Mouse (Mus musculus) midbrain, postnatal 0 days (tissue): ENCODE measurements around the gene Ptgis. TPM values are rescaled to one million over a fixed set of nuclear protein-coding genes. Genes with fewer than 3 reads are reported as not detected.

Experiments used
- ATAC-seq: fragments of 200-750 bp; cut with Nextera tagmentation; 2 replicates; pipeline ENCODE4 v1.8.0; 2017; ENCODE audit warnings: moderate number of reproducible peaks, mild to moderate bottlenecking, moderate TSS enrichment, moderate library complexity; ENCODE audit not compliant: low FRiP score
- DNase-seq: peaks from one replicate; pipeline ENCODE4 v3.0.0-alpha.2; 2015; ENCODE audit warnings: low spot score
- H3K27ac ChIP-seq: fragments of 300-500 bp; sonication (generic); 2 replicates; pipeline ENCODE4 v1.5.1; 2014; ENCODE audit warnings: low read depth, mild to moderate bottlenecking, low read length, mixed read lengths
- H3K27me3 ChIP-seq: fragments of 300-500 bp; sonication (generic); 2 replicates; pipeline ENCODE4 v1.6.1; 2014; ENCODE audit warnings: low read length, control low read depth, mixed read lengths; ENCODE audit not compliant: insufficient read depth
- H3K36me3 ChIP-seq: fragments of 300-500 bp; sonication (generic); 2 replicates; pipeline ENCODE4 v1.6.1; 2014; ENCODE audit warnings: low read length, control low read depth, mixed read lengths; ENCODE audit not compliant: insufficient read depth
- H3K4me1 ChIP-seq: fragments of 300-500 bp; sonication (generic); 2 replicates; pipeline ENCODE4 v1.6.1; 2014; ENCODE audit warnings: mild to moderate bottlenecking, control low read depth, antibody characterized with exemption, low read length, mixed read lengths; ENCODE audit not compliant: insufficient read depth
- H3K4me2 ChIP-seq: fragments of 300-500 bp; sonication (generic); 2 replicates; pipeline ENCODE4 v1.6.1; 2014; ENCODE audit warnings: low read depth, mild to moderate bottlenecking, low read length, mixed read lengths; ENCODE audit not compliant: poor library complexity, severe bottlenecking
- H3K4me3 ChIP-seq: fragments of 300-500 bp; sonication (generic); 2 replicates; pipeline ENCODE4 v1.5.1; 2014; ENCODE audit warnings: low read depth, mild to moderate bottlenecking, low read length, moderate library complexity
- H3K9ac ChIP-seq: fragments of 300-500 bp; sonication (generic); replicated peaks from 2 replicates; pipeline ENCODE4 v1.6.1; 2014; ENCODE audit warnings: mild to moderate bottlenecking, low read length, moderate library complexity, mixed read lengths; ENCODE audit not compliant: poor library complexity, severe bottlenecking
- H3K9me3 ChIP-seq: fragments of 300-500 bp; sonication (generic); 2 replicates; pipeline ENCODE4 v1.6.1; 2016; ENCODE audit warnings: low read length, control low read depth
- CTCF ChIP-seq: IDR thresholded peaks from 2 replicates; pipeline ENCODE4 v1.5.1; 2016; ENCODE audit warnings: antibody characterized with exemption, mild to moderate bottlenecking
- WGBS: fragments of 180-500 bp; shearing (Covaris S2); extraction: QIAGEN DNeasy Blood & Tissue Kit; methylation state at CpG from one replicate; pipeline ENCODE4 v1.1.7; 2014; 5-methylcytosine and 5-hydroxymethylcytosine counted together
- polyA plus RNA-seq: library from polyadenylated mRNA; unstranded; fragments of >200 nt; fragmentation: Nextera tagmentation; extraction: Ambion mirVana; gene quantifications from 2 replicates; pipeline ENCODE4 v1.2.1, GENCODE M21; 2015
- total RNA-seq: library from RNA; depleted of rRNA; stranded (reverse); fragments of >200 nt; gene quantifications from 2 replicates; pipeline ENCODE4 v1.2.3, GENCODE M21; 2014

The Ptgis gene
- total and polyA plus RNA-seq, 2 experiments from 2014 or later = 3.9 to 6.1 TPM

DNA sequence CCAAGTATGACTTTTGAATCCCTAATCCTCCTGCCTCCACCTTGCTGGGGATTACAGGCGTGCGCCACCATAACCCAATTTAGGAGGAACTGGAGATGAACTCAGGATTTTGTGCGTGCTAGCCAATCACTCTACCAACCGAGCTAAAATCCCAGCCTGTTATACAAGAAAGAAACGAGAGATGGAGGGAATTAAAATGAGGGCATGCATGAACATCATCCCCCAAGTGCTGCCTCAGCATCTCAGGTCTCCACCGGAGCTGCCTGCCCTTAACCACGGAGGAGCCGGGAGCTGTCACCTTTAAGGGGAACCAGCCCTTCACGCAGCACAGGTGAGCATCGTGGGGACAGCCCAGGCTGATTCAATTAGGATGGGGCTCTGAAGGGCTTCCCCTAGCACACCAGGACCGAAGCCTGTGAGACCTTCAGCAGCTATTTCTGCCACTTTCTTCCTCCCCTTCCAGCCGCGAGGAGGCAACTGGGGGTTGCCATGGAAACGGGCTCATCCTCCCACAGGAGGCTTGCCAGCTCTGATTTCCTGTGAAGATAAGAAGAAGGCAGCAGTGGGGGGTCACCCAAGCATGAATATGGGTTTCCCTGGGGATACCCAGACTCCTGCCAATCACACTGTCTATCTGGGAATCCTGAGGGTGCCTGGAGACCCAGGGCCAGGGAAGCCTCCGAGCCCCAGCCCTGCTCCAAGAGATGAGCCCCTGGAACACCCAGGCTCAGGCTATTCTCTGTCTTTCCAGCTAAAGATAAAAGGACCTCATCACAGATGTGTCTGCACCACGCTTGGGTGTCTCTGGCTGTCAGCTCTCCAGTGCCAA is 38.7 kb downstream of the Ptgis start:
- H3K4me3 ChIP-seq = no peak overlapping the region
- peak; percentile 36 for TF ChIP-seq CTCF

DNA sequence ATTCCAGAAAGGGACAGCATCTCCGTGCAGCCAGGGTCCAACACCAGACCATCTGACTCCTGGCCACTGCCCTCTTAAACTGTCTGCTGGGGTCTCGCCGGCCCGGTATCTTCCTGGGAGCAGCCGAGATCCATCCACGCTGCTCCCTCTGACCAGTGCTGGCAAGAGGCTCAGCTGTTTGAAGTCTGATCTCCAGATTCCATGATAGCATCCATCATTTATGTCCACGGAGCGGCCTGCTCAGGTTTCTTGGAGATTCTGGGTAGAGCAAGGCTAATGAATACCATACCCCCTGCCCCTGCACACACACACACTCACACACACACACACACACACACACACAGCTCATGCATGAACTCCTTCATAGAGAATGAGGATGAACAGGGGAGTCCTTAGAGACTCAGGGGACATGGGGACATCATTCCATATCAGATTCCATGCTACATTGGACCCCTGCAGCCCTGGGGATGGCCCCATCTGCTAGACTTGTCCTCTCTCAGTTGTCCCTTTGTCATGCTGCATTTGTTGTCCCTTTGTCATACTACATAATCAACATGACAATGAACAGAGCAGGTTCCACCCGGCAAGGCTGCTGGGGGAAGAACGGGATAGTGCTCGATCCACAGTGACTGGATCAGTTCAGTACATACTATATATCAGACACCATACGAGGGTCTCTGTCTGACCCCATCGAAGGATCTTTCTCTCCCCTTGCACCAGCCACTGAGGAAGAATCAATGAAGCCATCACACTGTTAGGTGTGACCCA is 41.6 kb downstream of the Ptgis start:
- TF ChIP-seq CTCF = no peak
- no peak overlapping the region for H3K4me3 ChIP-seq
- DNase-seq = no peak
- no peak overlapping the region for H3K27ac ChIP-seq
- no peaks in the 10 kb centered on the region for H3K9me3 ChIP-seq
- H3K4me1 ChIP-seq = peaks cover 12% of the 10 kb centered on the region
- no peak for ATAC-seq
- H3K4me2 ChIP-seq = no peak overlapping the region
- no peaks in the 10 kb centered on the region for H3K27me3 ChIP-seq
- H3K9ac ChIP-seq = no peak overlapping the region
- H3K36me3 ChIP-seq = no peaks in the 10 kb centered on the region
- WGBS = 58% methylated on average over 13 of the region's 13 CpGs

More for the DNA sequence above, 38.7 kb downstream of the Ptgis start:
- Histone ChIP-seq H3K27me3 (no peaks in the 10 kb centered on the region), H3K27ac (peak overlapping the region; percentile 77), H3K9me3 (no peaks in the 10 kb centered on the region), H3K4me2 (peak overlapping the region; percentile 39), H3K4me1 (peaks cover 12% of the 10 kb centered on the region), H3K9ac (peak overlapping the region; percentile 20; the same call in 1 of the 2 replicates), H3K36me3 (no peaks in the 10 kb centered on the region)
- ATAC-seq = peak; percentile 66; the same call in 1 of the 2 replicates
- WGBS = 9% methylated on average over 16 of the region's 16 CpGs
- peak; percentile 91 for DNase-seq

DNA sequence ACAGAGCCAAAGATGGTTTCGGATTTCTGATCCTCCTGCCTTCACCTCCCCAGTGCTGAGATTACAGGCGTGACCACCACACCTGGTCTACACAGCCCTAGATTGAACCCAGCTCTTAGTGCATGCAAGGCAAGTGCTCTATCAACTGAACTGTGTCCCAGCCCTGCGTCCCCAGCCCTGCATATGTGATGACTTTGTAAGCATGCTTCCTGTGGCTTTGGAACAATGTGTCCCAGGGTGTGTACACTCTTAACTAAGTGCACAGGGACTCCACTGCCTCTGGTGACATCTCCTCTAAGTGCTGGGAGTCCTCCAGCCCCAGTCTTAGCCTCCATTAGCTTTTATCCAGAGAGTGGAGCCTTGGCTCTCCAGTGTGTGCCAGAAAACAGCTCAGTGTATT is 47.0 kb downstream of the Ptgis start:
- H3K27me3 ChIP-seq = no peaks in the 10 kb centered on the region
- ATAC-seq (no peak), DNase-seq (no peak)
- no peaks in the 10 kb centered on the region for H3K9me3 ChIP-seq
- H3K9ac ChIP-seq = no peak overlapping the region
- H3K4me2 ChIP-seq = no peak overlapping the region
- 85% methylated on average over 3 of the region's 3 CpGs for WGBS
- no peak overlapping the region for H3K4me3 ChIP-seq
- no peak overlapping the region for H3K27ac ChIP-seq
- no peaks in the 10 kb centered on the region for H3K36me3 ChIP-seq
- no peak for TF ChIP-seq CTCF
- peaks cover 6% of the 10 kb centered on the region for H3K4me1 ChIP-seq

DNA sequence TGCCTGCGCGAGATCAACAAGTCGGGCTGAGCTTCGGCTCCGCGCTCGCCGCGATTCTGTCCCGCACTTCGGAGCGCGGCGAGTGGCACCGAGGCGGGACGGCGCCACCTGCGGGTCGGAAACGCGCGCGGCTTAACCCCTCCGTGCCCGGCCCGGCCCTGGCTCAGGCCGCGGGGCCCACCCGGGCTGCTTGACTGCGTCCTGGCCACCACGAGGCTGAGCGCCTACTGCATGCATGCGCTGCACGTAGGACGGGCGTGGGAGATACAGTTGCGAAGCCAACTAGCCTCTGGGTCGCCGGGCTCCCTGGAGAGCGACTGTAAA is 50.4 kb downstream of the Ptgis start, which contains the start of gene Kcnb1:
Gene Kcnb1 (minus strand): TSS at position 80 of the 324 bp plus-strand sequence.
- WGBS = 0% methylated on average over 21 of the region's 41 CpGs
- Histone ChIP-seq H3K9ac (peak within 1 kb of the TSS; percentile 93), H3K4me2 (peak within 1 kb of the TSS; percentile 73), H3K4me3 (peak within 1 kb of the TSS; percentile 75), H3K9me3 (no peaks in the 10 kb centered on the region), H3K36me3 (no peaks in the 10 kb centered on the region), H3K27me3 (no peaks in the 10 kb centered on the region), H3K27ac (peak within 1 kb of the TSS; percentile 65), H3K4me1 (peaks cover 10% of the 10 kb centered on the region)
- ATAC-seq (peak; percentile 77), DNase-seq (peak; percentile 83)
- peak; percentile 77 for TF ChIP-seq CTCF

DNA sequence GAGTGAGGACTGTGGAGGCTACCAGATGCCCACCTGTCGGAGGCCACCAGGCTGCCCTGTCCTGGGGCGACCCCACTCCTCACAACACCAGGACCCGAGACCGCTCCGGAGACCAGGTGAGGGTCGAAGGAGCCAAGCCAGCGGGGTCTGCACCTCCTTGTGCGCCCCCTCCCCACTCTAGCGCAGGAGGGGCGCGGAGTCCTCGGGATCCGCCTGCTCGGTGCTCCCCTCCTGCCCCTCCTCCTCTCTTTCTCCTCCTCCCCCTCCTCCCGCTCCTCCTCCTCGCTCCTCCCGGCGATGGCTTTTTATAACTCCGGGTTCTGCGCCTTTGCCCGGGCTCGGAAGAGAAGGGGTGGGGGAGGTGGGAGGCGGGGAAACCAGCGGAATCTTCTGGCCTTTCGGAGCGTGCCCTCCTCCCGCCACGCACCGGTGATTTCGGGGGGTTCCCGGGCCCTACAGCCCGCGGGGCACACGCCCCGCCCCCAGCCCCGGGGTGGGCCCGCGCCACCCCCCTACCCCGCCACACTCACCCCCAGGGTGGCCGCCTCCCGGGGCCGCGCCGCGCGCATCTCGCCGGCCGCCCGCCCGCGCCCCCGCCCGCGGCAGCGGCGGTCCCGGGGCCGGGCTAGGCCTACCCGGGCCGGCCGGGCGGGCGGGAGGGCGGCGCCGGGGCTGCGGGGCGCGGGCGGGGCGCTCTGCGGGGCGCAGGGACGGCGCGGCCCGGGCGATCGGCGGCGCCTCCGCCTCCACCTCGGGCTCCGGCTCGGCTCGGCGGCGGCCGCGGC is 50.9 kb downstream of the Ptgis start:
- 0% methylated on average over 13 of the region's 91 CpGs for WGBS
- no peak for TF ChIP-seq CTCF
- H3K36me3 ChIP-seq = no peaks in the 10 kb centered on the region
- peaks cover 10% of the 10 kb centered on the region for H3K4me1 ChIP-seq
- no peaks in the 10 kb centered on the region for H3K9me3 ChIP-seq
- ATAC-seq = peak; percentile 38
- H3K4me3 ChIP-seq = peak overlapping the region; percentile 75
- H3K9ac ChIP-seq = peak overlapping the region; percentile 93
- peak overlapping the region; percentile 73 for H3K4me2 ChIP-seq
- H3K27ac ChIP-seq = peak overlapping the region; percentile 65
- peak; percentile 44 for DNase-seq
- no peaks in the 10 kb centered on the region for H3K27me3 ChIP-seq
